Mouse (Mus musculus): ENCODE measurements around the gene Lrrc71. TPM values are rescaled to one million over a fixed set of nuclear protein-coding genes. Genes with fewer than 3 reads are reported as not detected.

Gene Lrrc71
- polyA plus RNA-seq, 1 experiment from 2014 or later: 1.5 TPM

- Histone ChIP-seq H3K4me3 (ENCODE audit: low read depth, low read length) (no peak overlapping the region), H3K9ac (ENCODE audit: low read depth, low read length) (no peak overlapping the region), H3K36me3 (ENCODE audit: control insufficient read depth, insufficient read depth, low read length) (peaks cover 12% of the 10 kb centered on the region), H3K9me3 (ENCODE audit: control insufficient read depth, low read length) (no peaks in the 10 kb centered on the region), H3K4me1 (ENCODE audit: control insufficient read depth, insufficient read depth, low read length) (peaks cover 11% of the 10 kb centered on the region), H3K27ac (replicated peaks; ENCODE audit: low read depth, low read length) (no peak overlapping the region; the same call in 1 of the 2 replicates), H3K4me2 (ENCODE audit: low read depth, low read length) (no peak overlapping the region), H3K27me3 (replicated peaks; ENCODE audit: control insufficient read depth, insufficient read depth, low read length) (no peaks in the 10 kb centered on the region)
- ATAC-seq (ENCODE audit: low read depth): no peak
- no peak for DNase-seq (ENCODE audit: low spot score)
- WGBS: 88% methylated on average over 16 of the region's 16 CpGs
Measured at GRCm38 (mm10) chr3:87742735-87743134, 5.7 kb downstream of the Lrrc71 start.

DNA sequence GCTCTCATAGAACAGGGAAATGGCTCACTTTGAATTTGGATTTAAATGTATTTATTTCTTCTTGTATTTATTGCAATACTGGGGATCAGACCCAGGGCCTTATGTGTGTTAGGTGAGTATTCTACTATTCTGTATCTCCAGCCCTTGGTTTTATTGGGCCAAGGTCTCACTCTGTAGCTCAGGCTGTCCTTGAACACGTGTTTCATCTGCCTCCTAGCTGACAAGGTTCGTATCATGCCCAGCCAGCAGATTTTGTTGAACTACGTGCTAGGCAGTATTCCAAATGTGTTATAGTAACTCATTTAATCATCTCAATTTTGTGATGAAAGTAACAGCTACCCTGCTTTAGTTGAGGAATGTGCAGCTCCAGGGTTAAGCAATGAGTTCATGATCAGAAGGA, 6.4 kb downstream of the Lrrc71 start:
- Histone ChIP-seq H3K27me3 (replicated peaks; ENCODE audit: control insufficient read depth, insufficient read depth, low read length) (no peaks in the 10 kb centered on the region), H3K4me1 (ENCODE audit: control insufficient read depth, insufficient read depth, low read length) (peaks cover 11% of the 10 kb centered on the region), H3K4me2 (ENCODE audit: low read depth, low read length) (no peak overlapping the region), H3K4me3 (ENCODE audit: low read depth, low read length) (no peak overlapping the region), H3K9me3 (ENCODE audit: control insufficient read depth, low read length) (no peaks in the 10 kb centered on the region), H3K27ac (replicated peaks; ENCODE audit: low read depth, low read length) (no peak overlapping the region), H3K9ac (ENCODE audit: low read depth, low read length) (no peak overlapping the region), H3K36me3 (ENCODE audit: control insufficient read depth, insufficient read depth, low read length) (peaks cover 19% of the 10 kb centered on the region)
- no peak for DNase-seq (ENCODE audit: low spot score)
- 78% methylated on average over 3 of the region's 3 CpGs for WGBS
- no peak for ATAC-seq (ENCODE audit: low read depth)

GRCm38 (mm10) chr3:87738906-87739305, 9.5 kb downstream of the Lrrc71 start:
- peaks cover 49% of the 10 kb centered on the region for H3K36me3 ChIP-seq (ENCODE audit: control insufficient read depth, insufficient read depth, low read length)
- no peak overlapping the region for H3K4me2 ChIP-seq (ENCODE audit: low read depth, low read length)
- ATAC-seq (ENCODE audit: low read depth): no peak
- no peaks in the 10 kb centered on the region for H3K27me3 ChIP-seq (replicated peaks; ENCODE audit: control insufficient read depth, insufficient read depth, low read length)
- no peak overlapping the region for H3K27ac ChIP-seq (replicated peaks; ENCODE audit: low read depth, low read length)
- H3K4me3 ChIP-seq (ENCODE audit: low read depth, low read length): no peak overlapping the region
- H3K4me1 ChIP-seq (ENCODE audit: control insufficient read depth, insufficient read depth, low read length): no peaks in the 10 kb centered on the region
- H3K9me3 ChIP-seq (ENCODE audit: control insufficient read depth, low read length): no peaks in the 10 kb centered on the region
- no peak overlapping the region for H3K9ac ChIP-seq (ENCODE audit: low read depth, low read length)
- no peak for DNase-seq (ENCODE audit: low spot score)
- WGBS: 80% methylated on average over 5 of the region's 5 CpGs

- H3K9me3 ChIP-seq (ENCODE audit: control insufficient read depth, low read length): no peaks in the 10 kb centered on the region
- WGBS: 72% methylated on average over 9 of the region's 9 CpGs
Measured at GRCm38 (mm10) chr3:87735335-87735734, 13.1 kb downstream of the Lrrc71 start.

DNA sequence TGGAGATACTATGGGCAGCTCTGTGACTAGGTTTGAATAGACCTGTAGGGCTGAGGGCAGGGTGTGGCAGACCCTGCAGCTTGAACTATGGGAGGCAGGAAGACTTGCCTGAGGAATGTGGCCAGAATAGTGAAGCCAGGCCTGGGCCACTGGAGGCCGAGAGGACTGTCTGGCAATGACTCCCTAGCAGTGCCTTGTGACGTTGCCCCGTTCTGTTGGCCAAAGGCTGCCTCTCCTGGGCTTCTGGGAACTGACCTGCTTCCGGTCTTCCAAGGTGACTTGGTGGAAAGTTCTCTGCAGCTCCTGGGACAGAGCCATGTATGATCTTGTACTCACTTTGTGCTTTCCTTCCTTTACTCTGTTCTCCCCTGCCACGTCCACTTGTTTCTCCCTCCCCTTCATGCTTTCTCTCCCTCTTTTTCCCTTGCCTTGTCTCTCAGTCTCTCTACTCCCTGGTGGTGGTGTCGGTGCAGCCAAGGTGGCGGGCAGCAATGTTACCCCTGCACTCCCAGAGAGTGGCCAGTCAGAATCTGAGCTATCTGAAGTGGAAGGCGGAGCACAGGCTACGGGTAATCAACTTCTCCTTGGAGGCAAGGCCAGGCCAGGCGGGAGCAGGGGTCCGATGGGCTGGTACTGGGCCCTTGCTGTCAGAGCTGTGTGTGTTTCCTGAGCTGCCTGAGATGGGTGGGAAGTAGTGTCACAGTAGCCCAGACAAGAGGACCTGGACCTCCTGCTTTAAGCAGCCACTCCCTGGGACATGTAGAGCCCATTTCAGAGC, 14.3 kb downstream of the Lrrc71 start:
- no peak for DNase-seq (ENCODE audit: low spot score)
- WGBS: 83% methylated on average over 11 of the region's 11 CpGs
- H3K36me3 ChIP-seq (ENCODE audit: control insufficient read depth, insufficient read depth, low read length): peaks cover 96% of the 10 kb centered on the region
- H3K27me3 ChIP-seq (replicated peaks; ENCODE audit: control insufficient read depth, insufficient read depth, low read length): no peaks in the 10 kb centered on the region
- no peak overlapping the region for H3K4me3 ChIP-seq (ENCODE audit: low read depth, low read length)
- no peak overlapping the region for H3K27ac ChIP-seq (replicated peaks; ENCODE audit: low read depth, low read length)
- no peak overlapping the region for H3K9ac ChIP-seq (ENCODE audit: low read depth, low read length)
- no peaks in the 10 kb centered on the region for H3K9me3 ChIP-seq (ENCODE audit: control insufficient read depth, low read length)
- no peaks in the 10 kb centered on the region for H3K4me1 ChIP-seq (ENCODE audit: control insufficient read depth, insufficient read depth, low read length)
- H3K4me2 ChIP-seq (ENCODE audit: low read depth, low read length): no peak overlapping the region
- ATAC-seq (ENCODE audit: low read depth): no peak

More at GRCm38 (mm10) chr3:87735335-87735734, 13.1 kb downstream of the Lrrc71 start:
- no peak overlapping the region for H3K27ac ChIP-seq (replicated peaks; ENCODE audit: low read depth, low read length)
- H3K27me3 ChIP-seq (replicated peaks; ENCODE audit: control insufficient read depth, insufficient read depth, low read length): no peaks in the 10 kb centered on the region
- H3K9ac ChIP-seq (ENCODE audit: low read depth, low read length): no peak overlapping the region
- H3K4me3 ChIP-seq (ENCODE audit: low read depth, low read length): no peak overlapping the region
- ATAC-seq (ENCODE audit: low read depth) (no peak), DNase-seq (ENCODE audit: low spot score) (no peak)
- peaks cover 84% of the 10 kb centered on the region for H3K36me3 ChIP-seq (ENCODE audit: control insufficient read depth, insufficient read depth, low read length)
- no peaks in the 10 kb centered on the region for H3K4me1 ChIP-seq (ENCODE audit: control insufficient read depth, insufficient read depth, low read length)
- H3K4me2 ChIP-seq (ENCODE audit: low read depth, low read length): no peak overlapping the region

DNA sequence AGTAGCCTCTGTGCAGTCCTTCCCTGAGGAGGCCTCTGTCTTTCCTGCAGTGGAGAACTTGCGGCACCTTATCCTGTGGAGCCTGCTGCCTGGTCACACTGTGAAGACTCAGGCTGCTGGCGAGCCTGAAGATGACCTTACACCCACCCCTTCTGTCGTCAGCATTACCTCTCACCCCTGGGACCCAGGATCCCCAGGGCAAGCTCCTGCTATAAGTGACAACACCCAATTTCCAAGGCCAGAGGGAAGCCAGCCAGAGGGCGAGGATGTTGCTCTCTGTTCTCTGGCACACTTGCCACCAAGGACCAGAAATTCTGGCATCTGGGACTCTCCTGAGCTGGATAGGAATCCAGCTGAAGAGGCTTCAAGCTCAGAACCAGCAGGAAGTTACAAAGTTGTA, 15.3 kb downstream of the Lrrc71 start:
- Histone ChIP-seq H3K27ac (replicated peaks; ENCODE audit: low read depth, low read length) (no peak overlapping the region), H3K36me3 (ENCODE audit: control insufficient read depth, insufficient read depth, low read length) (peaks cover 98% of the 10 kb centered on the region), H3K4me1 (ENCODE audit: control insufficient read depth, insufficient read depth, low read length) (no peaks in the 10 kb centered on the region), H3K9me3 (ENCODE audit: control insufficient read depth, low read length) (no peaks in the 10 kb centered on the region), H3K4me3 (ENCODE audit: low read depth, low read length) (no peak overlapping the region), H3K27me3 (replicated peaks; ENCODE audit: control insufficient read depth, insufficient read depth, low read length) (no peaks in the 10 kb centered on the region), H3K4me2 (ENCODE audit: low read depth, low read length) (no peak overlapping the region), H3K9ac (ENCODE audit: low read depth, low read length) (no peak overlapping the region)
- DNase-seq (ENCODE audit: low spot score) (no peak), ATAC-seq (ENCODE audit: low read depth) (no peak)
- 71% methylated on average over 4 of the region's 4 CpGs for WGBS

DNA sequence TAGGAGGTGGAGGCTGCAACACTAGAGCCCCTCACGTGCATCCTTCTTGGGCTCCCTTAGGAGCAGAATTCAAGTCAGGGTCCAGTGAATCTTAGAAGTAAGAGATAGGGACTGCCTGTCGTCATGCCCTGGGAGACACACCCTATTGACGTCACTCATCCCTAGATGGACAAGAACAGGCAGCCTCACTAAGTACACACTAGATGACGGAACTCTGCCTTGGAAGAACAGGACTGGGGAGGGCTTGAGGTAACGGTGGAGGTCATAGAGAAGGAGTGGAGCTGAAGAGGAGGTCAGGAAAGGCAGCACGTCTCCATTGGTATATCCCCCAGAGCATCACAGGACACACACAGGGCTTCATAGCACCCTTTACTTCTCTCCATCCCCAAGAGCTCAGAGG, 19.7 kb downstream of the Lrrc71 start:
- no peaks in the 10 kb centered on the region for H3K9me3 ChIP-seq (ENCODE audit: control insufficient read depth, low read length)
- no peaks in the 10 kb centered on the region for H3K4me1 ChIP-seq (ENCODE audit: control insufficient read depth, insufficient read depth, low read length)
- no peak for DNase-seq (ENCODE audit: low spot score)
- H3K36me3 ChIP-seq (ENCODE audit: control insufficient read depth, insufficient read depth, low read length): peaks cover 97% of the 10 kb centered on the region
- H3K9ac ChIP-seq (ENCODE audit: low read depth, low read length): no peak overlapping the region
- WGBS: 85% methylated on average over 6 of the region's 6 CpGs
- no peak overlapping the region for H3K27ac ChIP-seq (replicated peaks; ENCODE audit: low read depth, low read length)
- no peak overlapping the region for H3K4me2 ChIP-seq (ENCODE audit: low read depth, low read length)
- H3K27me3 ChIP-seq (replicated peaks; ENCODE audit: control insufficient read depth, insufficient read depth, low read length): no peaks in the 10 kb centered on the region
- H3K4me3 ChIP-seq (ENCODE audit: low read depth, low read length): no peak overlapping the region
- ATAC-seq (ENCODE audit: low read depth): no peak

- Histone ChIP-seq H3K9ac (ENCODE audit: low read depth, low read length) (no peak overlapping the region), H3K4me2 (ENCODE audit: low read depth, low read length) (no peak overlapping the region), H3K4me1 (ENCODE audit: control insufficient read depth, insufficient read depth, low read length) (no peaks in the 10 kb centered on the region), H3K36me3 (ENCODE audit: control insufficient read depth, insufficient read depth, low read length) (peaks cover 94% of the 10 kb centered on the region), H3K9me3 (ENCODE audit: control insufficient read depth, low read length) (no peaks in the 10 kb centered on the region), H3K4me3 (ENCODE audit: low read depth, low read length) (no peak overlapping the region), H3K27ac (replicated peaks; ENCODE audit: low read depth, low read length) (no peak overlapping the region), H3K27me3 (replicated peaks; ENCODE audit: control insufficient read depth, insufficient read depth, low read length) (no peaks in the 10 kb centered on the region)
- DNase-seq (ENCODE audit: low spot score): no peak
- ATAC-seq (ENCODE audit: low read depth): no peak
- 93% methylated on average over 7 of the region's 7 CpGs for WGBS
Measured at GRCm38 (mm10) chr3:87726191-87726590, 22.2 kb downstream of the Lrrc71 start.

Data from embryonic facial prominence, embryonic 14.5 days (tissue).